Mouse (Mus musculus): ENCODE results near the gene Pigk.

Pigk gene

DNA sequence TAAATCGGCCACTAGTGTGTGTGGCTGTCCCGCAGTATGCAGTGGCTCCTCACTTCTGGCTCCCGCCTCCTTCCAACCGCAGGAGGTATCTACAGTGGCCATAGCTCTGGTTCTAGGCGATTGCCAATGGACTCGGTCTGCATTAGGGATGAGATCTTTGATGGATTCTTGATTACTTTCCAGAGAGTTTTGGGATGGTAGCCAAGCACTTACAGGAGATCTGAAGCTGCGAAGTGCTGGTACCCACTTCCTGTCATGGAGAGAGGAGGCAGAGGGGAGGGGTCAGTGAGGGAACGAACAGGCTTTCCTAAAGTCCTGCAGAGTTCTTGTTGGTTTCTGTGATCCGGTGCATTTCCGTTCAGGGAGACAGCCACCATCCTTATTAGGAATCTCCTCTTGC is 304.2 kb downstream of the Pigk start:
- no peak for DNase-seq

DNA sequence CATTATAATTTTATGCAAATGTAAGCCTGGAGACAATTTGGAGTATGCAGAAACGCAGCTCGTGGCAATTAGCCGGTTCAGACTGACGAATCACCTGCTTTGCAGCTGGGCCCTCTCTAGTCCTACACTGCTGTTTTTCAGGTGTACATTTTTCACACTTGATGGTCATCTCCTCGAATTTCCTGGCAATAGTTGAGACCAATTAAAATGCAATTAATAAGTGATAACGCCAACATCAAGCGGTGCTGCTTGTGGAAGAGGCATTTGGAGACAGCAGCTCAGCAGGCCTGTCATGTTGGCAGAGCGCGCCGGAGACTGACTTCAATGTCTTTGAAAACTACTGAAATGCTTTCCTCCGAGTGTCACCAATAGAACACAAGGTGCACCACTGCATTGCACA is 310.1 kb downstream of the Pigk start:
- DNase-seq = no peak

All from cerebellum, adult 11 months (tissue).